Mouse (Mus musculus) cerebellum, adult 18-20 months (tissue): ENCODE measurements around the gene Grn.

Source experiments
- DNase-seq, 2 experiments: peaks; one replicate each; pipeline ENCODE4 v3.0.0; 2021

The Grn gene

DNA sequence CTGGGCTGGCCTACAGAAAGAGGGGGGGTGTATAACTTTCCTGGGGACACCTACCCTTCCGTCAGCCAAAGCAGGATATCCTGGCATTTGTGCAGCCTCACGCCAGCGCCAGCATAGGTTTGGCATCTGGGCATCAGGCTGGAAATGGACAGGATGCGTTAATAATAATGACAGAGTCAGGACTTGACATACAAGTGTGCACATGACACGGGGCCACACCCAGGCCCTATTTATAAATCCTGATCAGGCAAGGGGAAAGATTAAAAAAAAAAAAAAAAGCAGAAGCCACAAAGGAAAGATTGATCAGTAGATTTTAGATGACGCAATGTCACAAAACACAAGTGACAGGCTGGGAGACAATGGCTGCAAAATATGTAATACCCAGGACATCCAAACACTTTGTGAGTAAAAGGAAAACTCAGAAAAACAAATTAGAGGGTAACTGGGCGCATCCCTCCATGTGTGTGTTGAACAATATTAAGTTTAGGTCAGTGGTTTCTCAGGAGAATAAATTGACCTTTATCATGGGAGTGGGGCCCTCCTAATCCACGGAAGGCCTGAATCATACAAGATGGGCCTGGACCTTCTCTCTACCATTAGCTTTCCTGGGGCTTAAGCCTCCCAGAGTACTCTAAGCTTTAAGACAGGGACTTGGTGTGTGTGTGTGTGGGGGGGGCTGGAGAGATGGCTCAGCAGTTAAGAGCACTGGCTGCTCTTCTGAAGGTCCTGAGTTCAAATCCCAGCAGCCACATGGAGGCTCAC lies 4.4 kb upstream of the Grn start:
- DNase-seq: no peak

DNA sequence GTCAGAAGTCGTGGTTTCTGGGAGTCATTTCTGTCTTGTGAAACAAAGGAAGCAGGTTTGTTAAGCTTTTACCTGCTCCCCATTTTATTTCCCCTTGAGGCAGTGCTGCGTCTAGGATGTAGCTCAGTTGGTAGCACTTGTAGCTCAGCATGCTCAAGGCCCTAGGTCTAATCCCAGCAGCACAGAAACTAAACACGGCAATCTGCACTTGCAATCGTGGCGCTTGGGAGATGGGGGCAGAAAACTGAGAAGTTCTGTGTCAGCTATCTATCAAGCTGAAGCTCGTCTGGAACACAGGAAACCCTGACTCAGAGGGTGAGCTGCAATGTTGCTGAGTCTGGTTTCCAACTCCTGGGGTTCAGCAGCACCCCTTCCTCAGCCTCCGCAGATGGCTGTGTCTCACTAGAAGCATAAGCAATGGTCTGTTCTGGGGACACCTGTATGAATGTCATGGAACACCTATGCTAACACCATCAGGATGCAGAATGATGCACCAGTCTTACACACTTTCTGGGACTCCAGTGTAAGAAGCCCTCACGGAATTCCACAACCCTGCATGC lies 1.1 kb upstream of the Grn start:
- peak in 1 of 2 experiments; percentile 9 for DNase-seq

- peak in 1 of 2 experiments; percentile 17 for DNase-seq
Observed at GRCm38 (mm10) chr11:102429551-102429950, 564 bp upstream of the Grn start.

GRCm38 (mm10) chr11:102431018-102431645 lies 1.0 kb downstream of the Grn start:
- peak; percentile 85 to 88 for DNase-seq

GRCm38 (mm10) chr11:102431728-102432114 lies 1.6 kb downstream of the Grn start:
- peak; percentile 15 to 22 for DNase-seq

GRCm38 (mm10) chr11:102432115-102432843 lies 2.2 kb downstream of the Grn start:
- DNase-seq: peak; percentile 19 to 26

GRCm38 (mm10) chr11:102432896-102433295 lies 2.8 kb downstream of the Grn start:
- peak; percentile 70 to 77 for DNase-seq

GRCm38 (mm10) chr11:102433866-102434265 lies 3.8 kb downstream of the Grn start:
- peak in 1 of 2 experiments; percentile 36 for DNase-seq

DNA sequence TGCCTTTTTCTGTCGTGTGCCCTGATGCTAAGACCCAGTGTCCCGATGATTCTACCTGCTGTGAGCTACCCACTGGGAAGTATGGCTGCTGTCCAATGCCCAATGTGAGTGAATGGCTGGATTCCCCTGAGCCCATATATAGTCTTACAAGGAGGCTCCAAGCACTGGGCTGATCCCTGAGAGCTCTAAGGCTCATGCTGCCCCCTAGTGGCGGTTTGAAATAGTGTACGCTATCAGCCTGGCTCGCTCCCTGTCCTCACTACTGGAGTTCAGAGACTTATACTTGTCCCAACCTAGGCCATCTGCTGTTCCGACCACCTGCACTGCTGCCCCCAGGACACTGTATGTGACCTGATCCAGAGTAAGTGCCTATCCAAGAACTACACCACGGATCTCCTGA lies 4.3 kb downstream of the Grn start:
- DNase-seq: peak; percentile 90 to 93

GRCm38 (mm10) chr11:102434816-102435705 lies 4.9 kb downstream of the Grn start:
- peak in 1 of 2 experiments; percentile 28 for DNase-seq

DNA sequence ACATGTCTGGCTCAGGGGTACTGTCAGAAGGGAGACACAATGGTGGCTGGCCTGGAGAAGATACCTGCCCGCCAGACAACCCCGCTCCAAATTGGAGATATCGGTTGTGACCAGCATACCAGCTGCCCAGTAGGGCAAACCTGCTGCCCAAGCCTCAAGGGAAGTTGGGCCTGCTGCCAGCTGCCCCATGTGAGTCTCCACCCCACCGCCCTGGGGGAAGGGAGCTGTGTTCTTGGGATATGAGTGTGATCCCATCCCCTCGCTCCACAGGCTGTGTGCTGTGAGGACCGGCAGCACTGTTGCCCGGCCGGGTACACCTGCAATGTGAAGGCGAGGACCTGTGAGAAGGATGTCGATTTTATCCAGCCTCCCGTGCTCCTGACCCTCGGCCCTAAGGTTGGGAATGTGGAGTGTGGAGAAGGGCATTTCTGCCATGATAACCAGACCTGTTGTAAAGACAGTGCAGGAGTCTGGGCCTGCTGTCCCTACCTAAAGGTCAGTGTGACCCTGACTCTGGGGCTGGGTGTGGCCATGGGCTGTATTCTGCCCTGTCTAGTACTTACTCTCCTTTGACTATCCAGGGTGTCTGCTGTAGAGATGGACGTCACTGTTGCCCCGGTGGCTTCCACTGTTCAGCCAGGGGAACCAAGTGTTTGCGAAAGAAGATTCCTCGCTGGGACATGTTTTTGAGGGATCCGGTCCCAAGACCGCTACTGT lies 5.8 kb downstream of the Grn start:
- peak; percentile 44 to 54 for DNase-seq

DNA sequence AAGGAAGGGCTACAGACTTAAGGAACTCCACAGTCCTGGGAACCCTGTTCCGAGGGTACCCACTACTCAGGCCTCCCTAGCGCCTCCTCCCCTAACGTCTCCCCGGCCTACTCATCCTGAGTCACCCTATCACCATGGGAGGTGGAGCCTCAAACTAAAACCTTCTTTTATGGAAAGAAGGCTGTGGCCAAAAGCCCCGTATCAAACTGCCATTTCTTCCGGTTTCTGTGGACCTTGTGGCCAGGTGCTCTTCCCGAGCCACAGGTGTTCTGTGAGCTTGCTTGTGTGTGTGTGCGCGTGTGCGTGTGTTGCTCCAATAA lies 6.3 kb downstream of the Grn start:
- peak in 1 of 2 experiments; percentile 10 for DNase-seq

DNA sequence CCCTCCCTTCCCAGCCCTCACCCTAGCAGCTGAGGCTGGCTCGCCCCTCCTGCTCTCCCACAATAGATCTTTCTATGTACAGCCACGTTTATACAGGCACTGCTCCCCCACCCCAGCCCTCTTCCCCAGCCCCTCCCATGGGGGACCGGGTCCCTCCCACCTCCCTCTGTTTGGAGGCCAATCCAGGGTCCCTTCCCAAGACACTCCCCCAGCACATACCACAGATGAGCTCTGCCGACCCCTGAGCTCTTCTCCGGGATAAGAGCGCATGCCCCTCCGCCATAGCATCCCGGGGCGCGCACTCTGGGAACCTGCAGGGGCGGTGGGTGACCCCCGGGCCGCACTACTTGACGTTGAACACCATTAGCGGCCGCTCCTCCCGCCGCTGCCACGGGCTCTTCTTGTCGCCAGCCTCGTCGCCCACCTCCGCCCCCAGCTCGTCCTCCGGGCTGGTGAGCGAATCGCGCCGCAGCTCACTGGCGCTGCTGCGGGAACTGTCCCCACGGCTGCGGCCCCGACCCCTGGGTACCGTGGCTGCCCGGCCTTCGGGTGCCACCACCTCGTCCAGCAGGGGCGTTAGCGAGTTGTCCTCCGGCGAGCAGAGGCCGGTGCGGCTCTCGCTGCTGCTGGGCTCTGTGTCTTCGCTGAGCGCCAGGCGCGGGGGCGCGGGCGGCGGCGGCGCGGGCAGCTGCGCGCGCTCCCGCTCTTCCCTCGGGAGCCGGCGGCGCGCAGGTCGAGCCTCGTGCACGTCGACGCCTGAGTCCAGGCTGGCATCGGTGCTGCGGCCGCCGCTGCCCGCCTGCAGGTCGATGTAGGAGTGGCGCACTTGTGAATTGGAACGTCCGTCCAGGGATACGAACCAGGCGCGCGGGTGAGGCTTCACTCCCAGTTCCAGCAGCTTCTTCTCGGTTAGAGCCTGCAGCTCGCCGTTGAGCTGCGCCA lies 7.3 kb downstream of the Grn start:
- peak; percentile 56 to 74 for DNase-seq

- peak; percentile 80 to 89 for DNase-seq
Observed at GRCm38 (mm10) chr11:102438212-102439092, 8.3 kb downstream of the Grn start.

DNA sequence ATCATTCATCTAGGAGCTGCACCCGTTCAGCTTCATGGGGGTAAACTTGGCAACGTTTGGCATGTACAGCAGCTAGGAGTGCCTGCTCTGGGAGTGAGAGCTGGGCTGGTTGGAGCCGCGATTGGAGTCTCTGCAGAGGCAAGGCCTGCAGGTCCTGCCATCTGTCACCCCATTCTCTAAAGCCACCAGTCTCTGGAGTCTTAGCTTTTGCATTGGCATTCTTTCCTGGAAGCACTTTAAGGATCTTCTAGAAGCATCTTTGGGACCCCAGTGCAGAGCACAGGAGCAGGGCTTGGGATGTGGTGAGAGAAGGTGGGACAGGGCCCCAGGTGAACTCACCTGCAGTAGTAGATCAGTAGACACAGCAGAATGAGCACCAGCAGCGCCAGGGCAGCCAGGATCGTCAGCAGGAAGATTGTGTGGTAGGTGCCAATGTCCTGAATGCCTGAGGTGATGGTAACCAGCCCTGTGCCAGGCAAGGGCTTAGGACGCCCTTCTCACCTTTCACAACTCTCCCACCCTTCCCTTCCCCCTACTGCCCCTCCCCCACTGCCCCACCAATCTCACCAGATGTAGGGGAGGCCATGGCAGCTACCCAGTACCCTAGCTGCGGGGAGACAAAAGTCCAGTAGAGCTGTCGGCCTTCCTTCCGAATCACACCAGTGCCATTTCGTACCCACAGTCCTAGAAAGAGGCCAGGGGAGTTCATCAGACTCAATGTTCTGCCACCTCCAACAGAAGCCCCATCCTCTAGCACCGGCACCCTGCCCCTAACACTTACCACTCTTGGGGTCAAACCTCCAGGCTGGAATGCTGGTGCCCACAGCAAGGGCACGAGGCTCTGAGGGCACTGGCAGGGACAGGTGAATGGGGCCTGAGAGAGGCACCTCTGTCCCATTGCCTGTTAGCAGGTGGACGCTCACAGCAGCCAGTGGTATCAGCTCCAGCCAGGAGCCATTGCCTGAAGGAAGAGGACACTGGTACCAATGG lies 9.3 kb downstream of the Grn start:
- DNase-seq: peak; percentile 76 to 78

GRCm38 (mm10) chr11:102440255-102440654 lies 10.1 kb downstream of the Grn start:
- DNase-seq: peak in 1 of 2 experiments; percentile 4

GRCm38 (mm10) chr11:102441434-102441833 lies 11.3 kb downstream of the Grn start:
- DNase-seq: no peak

GRCm38 (mm10) chr11:102442089-102442488 lies 12.0 kb downstream of the Grn start:
- no peak for DNase-seq
